Mouse (Mus musculus) brain, adult 2 months (tissue): ENCODE data around the gene Dner.

Experiments used
- DNase-seq: peaks from one replicate; pipeline ENCODE4 v3.0.0; 2011; ENCODE audit warnings: low read depth, low spot score

Dner gene

GRCm38 (mm10) chr1:84443640-84444039, 252.4 kb downstream of the Dner start:
- peak; percentile 83 for DNase-seq

- no peak for DNase-seq
Measured at GRCm38 (mm10) chr1:84443050-84443449, 253.0 kb downstream of the Dner start.

GRCm38 (mm10) chr1:84441419-84441818, 254.6 kb downstream of the Dner start:
- DNase-seq, result no peak

- DNase-seq, result no peak
Measured at GRCm38 (mm10) chr1:84437565-84437964, 258.5 kb downstream of the Dner start.

GRCm38 (mm10) chr1:84436281-84436680, 259.7 kb downstream of the Dner start:
- no peak for DNase-seq

DNA sequence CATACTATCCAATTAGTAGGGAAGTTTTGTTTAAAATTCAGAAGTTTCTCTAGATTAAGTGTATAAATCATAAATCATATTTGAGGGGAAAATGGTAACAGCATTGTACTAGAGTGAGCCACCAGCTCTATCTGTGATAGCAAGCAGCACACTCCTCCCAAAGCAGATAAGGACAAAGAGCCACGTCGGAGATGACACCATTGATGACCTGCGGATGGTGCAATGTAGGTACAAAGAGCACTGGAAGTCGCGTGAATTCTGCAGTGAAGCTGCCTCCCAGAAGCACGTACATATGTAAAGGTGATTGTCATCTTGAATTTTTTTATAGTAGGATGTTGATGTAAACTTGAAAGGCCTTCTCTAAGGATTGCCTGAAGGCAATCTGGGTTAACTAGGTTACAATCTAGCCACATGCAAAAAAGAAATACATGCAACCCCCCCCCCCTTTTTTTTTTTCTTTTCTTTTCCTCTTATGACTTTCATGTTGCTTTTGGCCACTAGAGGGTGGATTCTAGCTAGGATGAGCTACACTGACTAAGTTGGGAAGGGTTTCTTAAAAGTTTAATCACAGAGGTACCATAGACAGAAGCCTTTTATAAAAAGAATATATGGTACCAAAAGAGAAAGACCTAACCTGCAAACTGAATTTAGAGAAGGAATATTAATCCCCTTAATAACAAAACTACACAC, 262.6 kb downstream of the Dner start:
- DNase-seq, result peak; percentile 62

- no peak for DNase-seq
Measured at GRCm38 (mm10) chr1:84432311-84432710, 263.7 kb downstream of the Dner start.

DNA sequence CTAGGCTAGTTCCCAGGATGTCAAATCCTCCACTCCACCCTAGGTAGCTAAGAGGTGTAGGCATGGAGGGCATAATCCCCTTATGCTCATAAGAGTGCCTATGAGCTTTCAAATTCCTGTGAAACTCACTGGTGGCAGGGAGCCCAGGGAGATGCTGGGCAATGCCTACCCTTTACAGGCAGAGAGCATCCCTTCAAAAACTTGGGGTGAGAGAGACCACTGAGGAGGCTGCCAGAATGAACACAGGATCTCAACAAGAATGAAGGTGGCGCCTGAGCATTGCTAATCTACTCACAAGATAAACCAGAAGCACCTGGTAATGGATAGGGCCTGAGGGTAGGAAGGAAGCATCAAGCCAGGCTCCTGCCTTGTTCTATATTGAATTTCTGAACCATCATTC, 267.7 kb downstream of the Dner start:
- no peak for DNase-seq

- peak; percentile 91 for DNase-seq
Measured at GRCm38 (mm10) chr1:84427757-84428156, 268.3 kb downstream of the Dner start.

DNA sequence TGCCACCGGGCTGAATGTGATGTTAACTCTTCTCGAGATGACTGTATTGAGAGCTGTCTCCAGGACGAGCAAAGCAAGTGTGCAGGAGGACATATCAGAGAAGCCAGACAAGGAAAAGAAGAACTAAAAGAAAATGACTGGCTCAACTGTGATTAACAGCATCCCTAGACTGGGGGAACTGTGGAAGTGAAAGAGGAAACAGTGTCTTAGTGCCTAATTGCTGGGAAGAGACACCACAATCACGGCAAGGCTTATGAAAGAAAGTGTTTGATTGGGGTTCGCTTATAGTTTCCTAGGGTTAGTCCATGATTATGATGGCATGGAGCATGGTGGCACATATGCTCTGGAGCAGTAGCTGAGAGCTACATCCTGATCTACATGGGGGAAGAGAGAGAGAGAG, 269.3 kb downstream of the Dner start:
- DNase-seq, result no peak

DNA sequence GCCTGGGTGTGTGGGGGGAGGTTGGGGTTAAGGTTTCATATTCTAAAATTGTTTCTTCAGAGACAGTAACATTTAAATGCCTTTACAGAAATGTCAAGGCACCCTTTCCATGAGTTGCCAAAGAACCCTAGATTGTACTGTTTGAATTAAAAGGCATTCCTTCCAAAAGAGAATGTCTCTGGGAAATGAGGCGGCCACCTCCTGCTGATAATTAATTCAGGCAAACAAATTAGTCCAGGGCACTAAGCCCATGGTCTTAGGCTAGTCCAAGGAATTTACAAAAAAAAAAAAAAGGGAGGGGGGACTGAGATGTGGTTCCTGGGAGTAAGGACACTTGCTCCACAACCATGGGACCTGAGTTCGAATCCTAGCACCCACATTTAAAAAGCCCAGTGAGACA, 273.1 kb downstream of the Dner start:
- DNase-seq, result no peak

- DNase-seq, result no peak
Measured at GRCm38 (mm10) chr1:84421845-84422244, 274.2 kb downstream of the Dner start.

- DNase-seq, result peak; percentile 36
Measured at GRCm38 (mm10) chr1:84419416-84419815, 276.6 kb downstream of the Dner start.

DNA sequence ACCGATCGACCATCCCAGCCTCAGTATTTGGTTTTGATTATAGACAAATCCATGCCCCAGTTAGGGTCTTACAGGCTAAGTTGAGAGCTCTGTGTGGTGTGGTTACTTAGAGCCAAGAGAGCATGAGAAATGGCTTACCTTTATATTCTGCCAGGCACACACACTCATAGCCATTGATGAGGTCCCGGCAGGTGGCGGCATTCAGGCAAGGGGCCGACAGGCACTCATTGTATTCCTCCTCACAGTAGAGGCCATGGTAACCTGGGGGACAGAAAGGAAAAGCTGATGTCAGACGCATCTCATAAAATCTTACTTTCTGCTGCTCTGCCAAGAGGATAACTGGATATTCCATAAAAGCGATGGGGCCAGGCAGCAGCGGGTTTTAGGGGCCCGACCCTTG, 277.5 kb downstream of the Dner start:
- no peak for DNase-seq

GRCm38 (mm10) chr1:84417761-84418238, 278.2 kb downstream of the Dner start:
- DNase-seq, result no peak

DNA sequence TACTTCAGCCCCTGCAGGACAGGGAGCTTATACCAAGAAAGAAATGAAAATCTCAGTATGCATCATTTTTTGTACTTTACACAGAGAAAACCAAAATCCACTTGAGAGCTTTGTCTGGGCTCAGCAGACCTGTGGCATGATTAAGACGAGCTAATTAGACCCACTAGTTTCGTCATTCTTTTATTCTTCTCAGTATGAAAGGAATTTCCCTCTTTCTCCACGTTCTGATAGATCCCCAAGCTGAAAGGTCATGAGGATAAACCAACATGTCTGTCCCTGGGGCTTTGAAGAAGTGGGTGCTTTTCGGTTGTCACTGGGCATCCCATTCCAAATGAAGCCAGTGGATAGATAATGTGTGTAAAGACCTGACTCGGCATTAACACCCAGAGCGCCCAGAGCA, 278.7 kb downstream of the Dner start:
- no peak for DNase-seq

GRCm38 (mm10) chr1:84414464-84414863, 281.6 kb downstream of the Dner start:
- peak; percentile 52 for DNase-seq

- no peak for DNase-seq
Measured at GRCm38 (mm10) chr1:84409514-84409913, 286.5 kb downstream of the Dner start.

DNA sequence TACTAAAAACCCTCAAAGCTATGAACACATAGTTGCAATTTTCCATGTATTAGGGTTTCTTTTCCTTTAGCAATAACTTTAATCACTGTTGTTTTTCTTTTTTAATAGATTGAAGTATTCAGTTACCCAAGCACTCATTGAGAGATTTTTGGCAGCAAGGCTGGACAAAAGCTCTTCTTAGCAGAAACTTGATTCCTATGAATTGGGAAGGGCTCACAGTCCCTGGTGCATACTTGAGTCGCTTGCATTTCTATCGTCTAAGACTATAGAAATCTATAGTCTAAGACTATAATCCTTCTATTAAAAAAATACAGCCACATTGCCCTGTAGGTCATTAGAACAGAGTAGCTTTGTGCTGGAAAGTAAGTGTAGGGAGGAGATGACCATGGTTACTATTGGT, 287.1 kb downstream of the Dner start:
- DNase-seq, result no peak

DNA sequence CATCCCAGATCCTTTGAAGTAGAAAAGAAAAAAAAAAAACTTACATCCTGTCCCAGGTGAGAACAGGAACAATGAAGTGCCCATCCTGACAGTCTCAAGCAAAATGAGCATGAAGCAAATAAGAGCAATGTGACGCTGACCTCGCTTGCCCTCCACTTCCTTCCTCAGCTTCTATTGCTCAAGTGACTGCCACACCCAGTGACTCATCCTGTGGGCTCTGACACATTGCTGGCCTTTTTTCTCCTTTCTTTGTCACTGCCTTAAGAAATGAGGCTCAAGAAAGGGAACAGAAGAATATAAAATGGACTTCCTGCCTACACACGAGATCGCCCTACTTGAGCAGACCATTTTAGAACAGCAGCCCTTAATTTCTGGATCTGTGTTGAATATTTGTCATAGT, 289.1 kb downstream of the Dner start:
- DNase-seq, result peak; percentile 62

GRCm38 (mm10) chr1:84405551-84406290, 290.3 kb downstream of the Dner start:
- no peak for DNase-seq

DNA sequence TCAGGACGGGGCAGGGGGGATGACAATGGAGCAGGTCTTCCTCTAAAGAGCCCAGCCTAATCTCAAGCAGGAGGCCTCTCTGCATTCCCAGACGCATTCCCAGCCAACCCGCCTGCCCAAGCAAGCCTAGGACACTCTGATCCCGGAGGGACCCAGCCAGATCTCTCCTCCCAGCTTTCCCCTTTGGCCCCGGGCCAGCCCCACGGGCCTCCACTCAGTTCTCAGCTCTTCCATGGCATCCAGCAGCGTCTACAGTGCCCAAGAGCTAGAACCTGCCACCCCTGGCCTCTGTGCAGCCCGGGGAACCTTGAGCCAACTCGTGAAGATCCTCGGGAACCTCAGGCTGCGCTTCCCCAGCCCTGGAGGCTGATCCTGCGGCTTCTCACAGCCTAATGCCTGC, 291.1 kb downstream of the Dner start:
- DNase-seq, result no peak

DNA sequence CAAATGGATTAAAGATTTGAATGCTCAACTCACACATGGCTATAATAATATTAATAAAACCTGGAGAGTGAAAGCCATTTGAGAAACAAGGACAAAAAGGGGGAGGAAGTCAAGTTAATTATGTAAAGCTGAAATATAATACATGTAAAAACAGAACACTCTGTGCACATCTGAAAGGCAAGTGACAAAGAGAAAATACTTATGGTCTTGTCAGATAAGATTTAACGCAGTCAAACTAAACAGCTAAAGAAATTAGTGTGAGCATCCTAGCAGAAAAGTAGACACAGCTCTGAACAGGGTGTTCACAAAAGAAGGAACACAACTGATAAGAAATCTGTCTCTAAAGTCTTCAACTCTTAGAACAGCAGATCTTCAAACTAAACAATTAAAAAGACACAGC, 293.9 kb downstream of the Dner start:
- no peak for DNase-seq
